Mouse (Mus musculus): Measurements from ENCODE around the gene Uqcrc1.

- no peak for TF ChIP-seq TAL1 (IDR thresholded peaks at IDR 0.05; ENCODE audit: low read length)
- no peak for TF ChIP-seq GATA1 (IDR thresholded peaks at IDR 0.05; ENCODE audit: low read length)
Observed at GRCm38 (mm10) chr9:108998287-108999166, 62.1 kb downstream of the Uqcrc1 start.

Measured in erythroblast, embryonic 14.5 days (primary cell).